Mouse (Mus musculus): ENCODE measurements around the gene Ccr1. TPM values are rescaled to one million over a fixed set of nuclear protein-coding genes. Genes with fewer than 3 reads are reported as not detected.

The Ccr1 gene
- polyA plus RNA-seq, 1 experiment from 2014 or later = 2.9 TPM

DNA sequence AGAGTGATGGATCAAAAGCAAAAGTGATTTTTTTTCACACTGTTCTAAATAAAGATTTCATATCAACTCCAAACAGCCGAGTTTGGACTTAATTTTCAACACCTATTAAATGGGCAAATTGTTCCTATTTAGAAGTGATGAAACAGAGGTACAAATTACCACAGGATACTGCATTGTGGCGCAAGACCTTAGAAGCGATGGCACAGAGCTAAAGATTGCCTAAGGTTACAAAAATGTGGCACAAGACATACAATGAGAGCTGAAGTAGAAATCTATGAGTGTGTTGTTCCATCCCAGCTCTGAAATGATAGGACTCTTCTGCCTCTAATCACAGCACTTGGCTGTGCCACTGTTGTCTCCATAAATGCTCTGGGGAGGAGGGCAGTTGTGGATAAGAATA, 3.7 kb downstream of the Ccr1 start:
- ATAC-seq (ENCODE audit: low read depth) = no peak
- Histone ChIP-seq H3K9ac (ENCODE audit: low read depth, low read length) (no peak overlapping the region), H3K27ac (ENCODE audit: low read length) (no peak overlapping the region)

DNA sequence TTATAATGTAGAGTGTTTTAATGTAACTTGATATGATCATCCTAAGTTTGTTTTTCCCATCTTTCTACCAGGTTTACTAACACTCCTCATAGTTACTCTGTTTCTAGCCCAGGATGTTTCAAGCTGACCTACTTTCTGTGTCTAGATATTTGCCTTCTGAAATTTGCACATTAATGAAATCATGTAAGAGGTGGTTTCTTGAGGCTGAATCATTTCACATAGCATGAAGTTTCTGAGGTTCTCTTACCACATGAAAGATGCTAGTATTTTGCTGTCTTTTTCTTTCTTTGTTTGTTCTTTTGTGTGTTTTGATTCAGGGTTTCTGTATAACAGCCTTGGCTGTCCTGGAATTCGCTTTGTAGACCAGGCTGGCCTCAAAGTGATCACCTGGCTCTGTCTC, 8.3 kb downstream of the Ccr1 start:
- Histone ChIP-seq H3K36me3 (ENCODE audit: control insufficient read depth, insufficient read depth) (no peaks in the 10 kb centered on the region), H3K4me1 (ENCODE audit: control insufficient read depth, low read depth, low read length) (peaks cover 14% of the 10 kb centered on the region), H3K4me3 (ENCODE audit: low read depth, low read length) (no peak overlapping the region), H3K27me3 (ENCODE audit: control insufficient read depth, insufficient read depth, low read depth, low read length) (no peaks in the 10 kb centered on the region), H3K9me3 (replicated peaks; ENCODE audit: control insufficient read depth, low read length) (no peaks in the 10 kb centered on the region), H3K27ac (ENCODE audit: low read length) (no peak overlapping the region), H3K4me2 (ENCODE audit: low read depth, low read length) (no peak overlapping the region), H3K9ac (ENCODE audit: low read depth, low read length) (no peak overlapping the region)
- 84% methylated on average over 1 of the region's 1 CpGs for WGBS (ENCODE audit: insufficient replicate concordance)
- no peak for ATAC-seq (ENCODE audit: low read depth)

More for the DNA sequence above, 3.7 kb downstream of the Ccr1 start:
- Histone ChIP-seq H3K9me3 (replicated peaks; ENCODE audit: control insufficient read depth, low read length) (no peaks in the 10 kb centered on the region), H3K4me3 (ENCODE audit: low read depth, low read length) (no peak overlapping the region), H3K36me3 (ENCODE audit: control insufficient read depth, insufficient read depth) (no peaks in the 10 kb centered on the region), H3K27me3 (ENCODE audit: control insufficient read depth, insufficient read depth, low read depth, low read length) (no peaks in the 10 kb centered on the region), H3K4me2 (ENCODE audit: low read depth, low read length) (no peak overlapping the region), H3K4me1 (ENCODE audit: control insufficient read depth, low read depth, low read length) (no peaks in the 10 kb centered on the region)
- WGBS (ENCODE audit: insufficient replicate concordance) = 63% methylated on average over 3 of the region's 3 CpGs

DNA sequence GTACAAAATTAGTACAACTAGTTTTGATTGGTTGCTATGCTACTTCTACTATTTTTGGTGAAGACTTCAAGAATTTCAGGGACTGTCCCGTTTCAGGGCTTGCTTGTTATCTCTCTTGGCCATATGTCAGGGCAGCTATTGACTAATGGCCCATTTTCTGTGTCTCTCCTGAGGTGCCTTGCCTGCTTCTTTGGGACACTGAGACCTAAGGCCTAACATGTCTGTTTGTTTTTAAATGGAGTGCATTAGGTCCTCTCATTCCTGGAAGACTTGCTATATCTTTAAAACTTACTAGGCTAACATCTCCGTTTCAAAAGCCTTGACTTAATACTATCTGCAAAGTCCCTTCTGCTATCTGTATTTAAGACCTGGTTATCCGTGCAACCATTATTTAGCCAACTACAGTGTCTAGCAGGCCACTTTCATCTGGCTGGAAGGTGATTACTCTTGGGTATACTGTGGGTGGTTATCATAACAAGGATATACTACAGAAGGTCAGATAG, 10.5 kb downstream of the Ccr1 start:
- no peaks in the 10 kb centered on the region for H3K27me3 ChIP-seq (ENCODE audit: control insufficient read depth, insufficient read depth, low read depth, low read length)
- H3K4me3 ChIP-seq (ENCODE audit: low read depth, low read length) = no peak overlapping the region
- 19% methylated on average over 3 of the region's 3 CpGs for WGBS (ENCODE audit: insufficient replicate concordance)
- peak; percentile 95 for ATAC-seq (ENCODE audit: low read depth)
- H3K36me3 ChIP-seq (ENCODE audit: control insufficient read depth, insufficient read depth) = no peaks in the 10 kb centered on the region
- H3K9ac ChIP-seq (ENCODE audit: low read depth, low read length) = no peak overlapping the region
- no peaks in the 10 kb centered on the region for H3K9me3 ChIP-seq (replicated peaks; ENCODE audit: control insufficient read depth, low read length)
- peak overlapping the region; percentile 84 for H3K27ac ChIP-seq (ENCODE audit: low read length)
- H3K4me1 ChIP-seq (ENCODE audit: control insufficient read depth, low read depth, low read length) = peaks cover 14% of the 10 kb centered on the region
- peak overlapping the region; percentile 2 for H3K4me2 ChIP-seq (ENCODE audit: low read depth, low read length)

DNA sequence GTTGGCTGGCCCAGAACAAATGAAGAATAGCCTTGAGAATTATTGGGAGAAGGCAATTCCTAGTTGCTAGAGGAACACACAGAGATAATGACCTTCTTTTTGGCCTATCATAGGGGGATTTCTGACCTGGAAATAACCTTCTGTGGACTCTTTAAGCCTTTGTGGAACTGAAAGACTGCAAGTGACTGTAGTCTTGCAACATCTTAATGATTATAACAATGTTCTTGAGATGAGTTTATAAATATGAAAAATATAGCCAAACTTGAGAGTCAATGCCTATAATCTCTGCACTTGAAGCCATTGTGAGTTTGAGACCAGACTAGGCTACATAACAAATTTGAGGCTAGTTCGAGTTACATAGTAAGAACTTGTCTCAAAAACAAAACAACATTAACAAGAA, 11.6 kb downstream of the Ccr1 start:
- no peak for ATAC-seq (ENCODE audit: low read depth)
- no peaks in the 10 kb centered on the region for H3K27me3 ChIP-seq (ENCODE audit: control insufficient read depth, insufficient read depth, low read depth, low read length)
- H3K27ac ChIP-seq (ENCODE audit: low read length) = no peak overlapping the region
- H3K36me3 ChIP-seq (ENCODE audit: control insufficient read depth, insufficient read depth) = no peaks in the 10 kb centered on the region
- peaks cover 14% of the 10 kb centered on the region for H3K4me1 ChIP-seq (ENCODE audit: control insufficient read depth, low read depth, low read length)
- H3K9ac ChIP-seq (ENCODE audit: low read depth, low read length) = no peak overlapping the region
- no peaks in the 10 kb centered on the region for H3K9me3 ChIP-seq (replicated peaks; ENCODE audit: control insufficient read depth, low read length)
- no peak overlapping the region for H3K4me3 ChIP-seq (ENCODE audit: low read depth, low read length)
- H3K4me2 ChIP-seq (ENCODE audit: low read depth, low read length) = no peak overlapping the region
- WGBS (ENCODE audit: insufficient replicate concordance) = 84% methylated on average over 1 of the region's 1 CpGs

DNA sequence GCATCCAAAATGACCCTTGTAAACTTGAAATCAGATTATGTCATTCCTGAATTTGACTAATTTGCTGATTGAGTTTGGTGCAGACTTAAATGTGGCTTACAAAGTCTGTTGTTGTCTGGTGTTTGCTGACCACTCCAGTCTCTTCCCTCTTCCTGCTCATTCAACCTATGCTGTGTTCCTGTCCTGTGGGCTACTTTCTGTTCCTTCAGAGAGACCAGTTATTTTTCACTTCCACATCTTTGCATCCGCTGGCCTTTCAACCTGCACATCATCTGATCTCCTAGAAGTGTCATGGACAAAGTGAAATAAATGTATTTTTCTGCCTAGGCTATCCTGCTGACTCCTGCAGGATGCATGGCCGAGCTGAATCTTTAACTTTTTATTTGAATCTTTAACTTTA, 14.9 kb downstream of the Ccr1 start:
- 40% methylated on average over 2 of the region's 2 CpGs for WGBS (ENCODE audit: insufficient replicate concordance)
- no peak overlapping the region for H3K9ac ChIP-seq (ENCODE audit: low read depth, low read length)
- peaks cover 11% of the 10 kb centered on the region for H3K4me1 ChIP-seq (ENCODE audit: control insufficient read depth, low read depth, low read length)
- no peak overlapping the region for H3K27ac ChIP-seq (ENCODE audit: low read length)
- H3K9me3 ChIP-seq (replicated peaks; ENCODE audit: control insufficient read depth, low read length) = no peaks in the 10 kb centered on the region
- H3K4me2 ChIP-seq (ENCODE audit: low read depth, low read length) = no peak overlapping the region
- no peaks in the 10 kb centered on the region for H3K27me3 ChIP-seq (ENCODE audit: control insufficient read depth, insufficient read depth, low read depth, low read length)
- H3K4me3 ChIP-seq (ENCODE audit: low read depth, low read length) = no peak overlapping the region
- no peaks in the 10 kb centered on the region for H3K36me3 ChIP-seq (ENCODE audit: control insufficient read depth, insufficient read depth)
- no peak for ATAC-seq (ENCODE audit: low read depth)

DNA sequence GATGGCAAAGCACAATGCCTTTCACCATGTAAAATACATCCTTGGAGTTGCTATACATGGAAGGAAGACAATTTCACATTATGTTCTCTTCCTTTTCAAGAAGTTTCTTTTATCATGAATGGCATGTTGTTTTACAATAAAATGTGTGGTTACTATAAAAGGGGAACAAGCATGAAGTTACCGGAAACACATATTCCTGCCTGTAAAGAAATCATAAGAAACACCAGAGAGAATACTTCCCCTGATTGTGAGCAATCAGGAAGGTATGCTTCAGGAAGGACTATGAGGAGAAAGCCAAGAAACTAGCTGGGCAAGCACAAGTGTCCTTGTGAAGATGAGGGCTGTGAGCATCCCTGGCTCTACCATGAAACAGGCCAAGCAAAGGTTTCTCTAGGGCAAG, 17.3 kb downstream of the Ccr1 start:
- Histone ChIP-seq H3K27ac (ENCODE audit: low read length) (no peak overlapping the region), H3K9ac (ENCODE audit: low read depth, low read length) (no peak overlapping the region)
- WGBS (ENCODE audit: insufficient replicate concordance) = 28% methylated on average over 1 of the region's 1 CpGs

DNA sequence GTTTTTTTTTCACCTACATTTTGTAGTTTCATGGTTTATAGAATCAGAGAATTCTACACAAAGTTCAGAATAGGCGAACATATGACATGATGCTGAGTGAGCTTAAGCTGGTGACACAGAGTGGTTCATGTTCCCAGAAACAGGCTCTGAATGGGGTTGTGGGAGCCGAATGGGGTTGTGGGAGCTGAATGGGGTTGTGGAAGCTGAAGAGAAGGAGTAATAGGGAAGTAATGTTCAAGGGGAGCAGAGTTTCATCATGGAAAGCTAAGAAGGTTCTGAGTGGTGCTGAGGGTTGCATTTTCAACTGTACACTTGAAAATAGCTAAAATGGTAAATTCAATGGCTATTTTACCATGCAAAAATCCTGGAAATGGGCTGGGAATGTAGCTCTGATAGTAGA, 19.1 kb downstream of the Ccr1 start:
- Histone ChIP-seq H3K27ac (ENCODE audit: low read length) (no peak overlapping the region), H3K9ac (ENCODE audit: low read depth, low read length) (no peak overlapping the region), H3K4me3 (ENCODE audit: low read depth, low read length) (no peak overlapping the region), H3K9me3 (replicated peaks; ENCODE audit: control insufficient read depth, low read length) (no peaks in the 10 kb centered on the region), H3K4me2 (ENCODE audit: low read depth, low read length) (no peak overlapping the region), H3K27me3 (ENCODE audit: control insufficient read depth, insufficient read depth, low read depth, low read length) (no peaks in the 10 kb centered on the region), H3K36me3 (ENCODE audit: control insufficient read depth, insufficient read depth) (no peaks in the 10 kb centered on the region), H3K4me1 (ENCODE audit: control insufficient read depth, low read depth, low read length) (peaks cover 3% of the 10 kb centered on the region; the same call in 1 of the 2 replicates)
- 52% methylated on average over 2 of the region's 2 CpGs for WGBS (ENCODE audit: insufficient replicate concordance)
- no peak for ATAC-seq (ENCODE audit: low read depth)

More for the DNA sequence above, 17.3 kb downstream of the Ccr1 start:
- no peak for ATAC-seq (ENCODE audit: low read depth)
- Histone ChIP-seq H3K9me3 (replicated peaks; ENCODE audit: control insufficient read depth, low read length) (no peaks in the 10 kb centered on the region), H3K4me1 (ENCODE audit: control insufficient read depth, low read depth, low read length) (peaks cover 3% of the 10 kb centered on the region; the same call in 1 of the 2 replicates), H3K4me2 (ENCODE audit: low read depth, low read length) (no peak overlapping the region), H3K36me3 (ENCODE audit: control insufficient read depth, insufficient read depth) (no peaks in the 10 kb centered on the region), H3K4me3 (ENCODE audit: low read depth, low read length) (no peak overlapping the region), H3K27me3 (ENCODE audit: control insufficient read depth, insufficient read depth, low read depth, low read length) (no peaks in the 10 kb centered on the region)

DNA sequence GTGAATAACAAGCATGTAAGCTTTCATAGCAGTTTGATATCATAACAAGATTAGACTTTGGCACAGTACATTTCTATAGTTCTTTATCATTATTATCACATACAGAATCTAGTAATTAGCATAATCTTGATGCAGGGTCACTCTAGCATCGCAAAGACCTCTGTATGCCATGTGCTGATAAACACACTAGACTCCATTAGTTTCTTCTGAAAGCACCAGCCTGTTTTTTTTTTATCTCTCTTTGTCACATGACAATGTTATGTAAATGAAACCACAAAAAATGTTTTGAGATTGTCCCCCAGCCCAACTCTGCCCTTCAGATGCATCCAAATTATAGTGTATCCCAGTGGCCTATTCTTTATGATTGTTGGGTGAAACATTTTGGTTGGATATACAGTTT, 20.7 kb downstream of the Ccr1 start:
- no peak for ATAC-seq (ENCODE audit: low read depth)
- 19% methylated on average over 1 of the region's 1 CpGs for WGBS (ENCODE audit: insufficient replicate concordance)
- H3K36me3 ChIP-seq (ENCODE audit: control insufficient read depth, insufficient read depth) = no peaks in the 10 kb centered on the region

DNA sequence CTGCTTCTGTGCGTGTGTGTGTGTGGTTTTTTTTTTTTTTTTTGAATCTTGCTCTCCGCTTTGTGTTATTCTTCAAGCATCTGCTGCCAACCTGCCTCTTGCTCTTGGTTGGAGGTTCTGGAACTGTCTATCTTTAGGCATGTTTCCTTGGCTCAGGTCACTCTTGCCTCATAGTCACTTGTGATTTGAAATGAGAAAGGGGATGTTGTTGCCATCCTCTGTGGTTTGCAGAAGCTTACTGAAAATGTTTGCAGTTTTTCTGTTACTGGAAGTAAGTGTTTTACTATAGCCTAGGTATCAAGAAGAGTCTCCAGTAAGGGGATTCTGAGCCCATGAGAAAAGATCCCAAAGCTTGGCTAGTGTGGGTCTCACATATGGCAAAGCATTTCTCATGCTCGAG, 26.5 kb downstream of the Ccr1 start:
- H3K4me3 ChIP-seq (ENCODE audit: low read depth, low read length) = no peak overlapping the region
- WGBS (ENCODE audit: insufficient replicate concordance) = 56% methylated on average over 3 of the region's 3 CpGs
- peak overlapping the region; percentile 59 for H3K27ac ChIP-seq (ENCODE audit: low read length)
- peaks cover 2% of the 10 kb centered on the region; the same call in 1 of the 2 replicates for H3K4me1 ChIP-seq (ENCODE audit: control insufficient read depth, low read depth, low read length)
- H3K27me3 ChIP-seq (ENCODE audit: control insufficient read depth, insufficient read depth, low read depth, low read length) = no peaks in the 10 kb centered on the region
- no peak overlapping the region for H3K9ac ChIP-seq (ENCODE audit: low read depth, low read length)
- ATAC-seq (ENCODE audit: low read depth) = 0 out of 2 replicates have a peak, but pooled peaks have one; percentile 26
- H3K4me2 ChIP-seq (ENCODE audit: low read depth, low read length) = no peak overlapping the region
- no peaks in the 10 kb centered on the region for H3K36me3 ChIP-seq (ENCODE audit: control insufficient read depth, insufficient read depth)
- H3K9me3 ChIP-seq (replicated peaks; ENCODE audit: control insufficient read depth, low read length) = no peaks in the 10 kb centered on the region

More for the DNA sequence above, 20.7 kb downstream of the Ccr1 start:
- H3K9me3 ChIP-seq (replicated peaks; ENCODE audit: control insufficient read depth, low read length) = no peaks in the 10 kb centered on the region
- no peaks in the 10 kb centered on the region for H3K27me3 ChIP-seq (ENCODE audit: control insufficient read depth, insufficient read depth, low read depth, low read length)
- no peak overlapping the region for H3K27ac ChIP-seq (ENCODE audit: low read length)
- H3K9ac ChIP-seq (ENCODE audit: low read depth, low read length) = no peak overlapping the region
- peaks cover 3% of the 10 kb centered on the region; the same call in 1 of the 2 replicates for H3K4me1 ChIP-seq (ENCODE audit: control insufficient read depth, low read depth, low read length)
- no peak overlapping the region for H3K4me2 ChIP-seq (ENCODE audit: low read depth, low read length)
- no peak overlapping the region for H3K4me3 ChIP-seq (ENCODE audit: low read depth, low read length)
